Mouse (Mus musculus): ENCODE data around the gene Kdm5a.

Kdm5a gene

GRCm38 (mm10) chr6:120470666-120471065, 106.7 kb downstream of the Kdm5a start:
- DNase-seq (ENCODE audit: low read depth, low spot score) = peak; percentile 49

GRCm38 (mm10) chr6:120471991-120472441, 108.1 kb downstream of the Kdm5a start:
- no peak for DNase-seq (ENCODE audit: low read depth, low spot score)

GRCm38 (mm10) chr6:120472455-120473140, 108.7 kb downstream of the Kdm5a start:
- no peak for DNase-seq (ENCODE audit: low read depth, low spot score)

GRCm38 (mm10) chr6:120473427-120473826, 109.5 kb downstream of the Kdm5a start:
- no peak for DNase-seq (ENCODE audit: low read depth, low spot score)

- no peak for DNase-seq (ENCODE audit: low read depth, low spot score)
Measured at GRCm38 (mm10) chr6:120475288-120475687, 111.4 kb downstream of the Kdm5a start.

GRCm38 (mm10) chr6:120479302-120479701, 115.4 kb downstream of the Kdm5a start:
- DNase-seq (ENCODE audit: low read depth, low spot score) = no peak

GRCm38 (mm10) chr6:120480361-120480760, 116.4 kb downstream of the Kdm5a start:
- DNase-seq (ENCODE audit: low read depth, low spot score) = no peak

- DNase-seq (ENCODE audit: low read depth, low spot score) = peak; percentile 52
Measured at GRCm38 (mm10) chr6:120481538-120481937, 117.6 kb downstream of the Kdm5a start.

GRCm38 (mm10) chr6:120482021-120482420, 118.1 kb downstream of the Kdm5a start:
- DNase-seq (ENCODE audit: low read depth, low spot score) = no peak

GRCm38 (mm10) chr6:120482756-120483155, 118.8 kb downstream of the Kdm5a start:
- no peak for DNase-seq (ENCODE audit: low read depth, low spot score)

- peak; percentile 77 for DNase-seq (ENCODE audit: low read depth, low spot score)
Measured at GRCm38 (mm10) chr6:120483211-120483626, 119.3 kb downstream of the Kdm5a start.

GRCm38 (mm10) chr6:120485038-120485437, 121.1 kb downstream of the Kdm5a start:
- DNase-seq (ENCODE audit: low read depth, low spot score) = no peak

- DNase-seq (ENCODE audit: low read depth, low spot score) = peak; percentile 79
Measured at GRCm38 (mm10) chr6:120486051-120486510, 122.2 kb downstream of the Kdm5a start.

- peak; percentile 46 for DNase-seq (ENCODE audit: low read depth, low spot score)
Measured at GRCm38 (mm10) chr6:120488647-120489046, 124.7 kb downstream of the Kdm5a start.

GRCm38 (mm10) chr6:120489461-120489860, 125.5 kb downstream of the Kdm5a start:
- DNase-seq (ENCODE audit: low read depth, low spot score) = no peak

GRCm38 (mm10) chr6:120491064-120491463, 127.1 kb downstream of the Kdm5a start:
- DNase-seq (ENCODE audit: low read depth, low spot score) = no peak

- DNase-seq (ENCODE audit: low read depth, low spot score) = no peak
Measured at GRCm38 (mm10) chr6:120491862-120492498, 128.1 kb downstream of the Kdm5a start.

- DNase-seq (ENCODE audit: low read depth, low spot score) = peak; percentile 56
Measured at GRCm38 (mm10) chr6:120492499-120493373, 128.8 kb downstream of the Kdm5a start.

GRCm38 (mm10) chr6:120493374-120494181, 129.7 kb downstream of the Kdm5a start, which contains the start of gene Tmem121b:
Gene Tmem121b, minus strand, starts transcription at chr6:120493807.
- DNase-seq (ENCODE audit: low read depth, low spot score) = no peak

Measured in CD4-positive helper T cell, adult 2 months (primary cell).